Mouse (Mus musculus) stomach, postnatal 0 days (tissue): ENCODE measurements around the gene Gm21994. TPM values are rescaled to one million over a fixed set of nuclear protein-coding genes. Genes with fewer than 3 reads are reported as not detected.
"Not testable (repeated sequence)": the region's sequence is repeated elsewhere in the genome, so short reads cannot be mapped to it uniquely, and the experiment has no call there.

Experiments
- ATAC-seq: fragments of 200-750 bp; cut with Nextera tagmentation; 2 replicates; pipeline ENCODE4 v1.8.0; 2017; ENCODE audit not compliant: low FRiP score, low TSS enrichment
- DNase-seq: peaks from one replicate; pipeline ENCODE4 v3.0.0-alpha.2; 2016; ENCODE audit warnings: low spot score
- H3K27ac ChIP-seq: fragments of 300-500 bp; sonication (generic); replicated peaks from 2 replicates; pipeline ENCODE4 v1.5.1; 2014; ENCODE audit warnings: mild to moderate bottlenecking, control low read depth
- H3K27me3 ChIP-seq: fragments of 300-500 bp; sonication (generic); 2 replicates; pipeline ENCODE4 v1.6.1; 2014; ENCODE audit warnings: low read length; ENCODE audit not compliant: control insufficient read depth, insufficient read depth
- H3K36me3 ChIP-seq: fragments of 300-500 bp; sonication (generic); 2 replicates; pipeline ENCODE4 v1.6.1; 2014; ENCODE audit warnings: low read length, mixed read lengths; ENCODE audit not compliant: control insufficient read depth, insufficient read depth
- H3K4me1 ChIP-seq: fragments of 300-500 bp; sonication (generic); replicated peaks from 2 replicates; pipeline ENCODE4 v1.6.1; 2014; ENCODE audit warnings: antibody characterized with exemption; ENCODE audit not compliant: control insufficient read depth, insufficient read depth
- H3K4me2 ChIP-seq: fragments of 300-500 bp; sonication (generic); replicated peaks from 2 replicates; pipeline ENCODE4 v1.6.1; 2014; ENCODE audit warnings: low read depth, mild to moderate bottlenecking, control low read depth, moderate library complexity
- H3K4me3 ChIP-seq: fragments of 300-500 bp; sonication (generic); 2 replicates; pipeline ENCODE4 v1.5.1; 2014; ENCODE audit warnings: low read depth, low read length, control low read depth
- H3K9ac ChIP-seq: fragments of 300-500 bp; sonication (generic); 2 replicates; pipeline ENCODE4 v1.6.1; 2014; ENCODE audit warnings: mild to moderate bottlenecking, low read length, control low read depth, mixed read lengths
- H3K9me3 ChIP-seq: fragments of 300-500 bp; sonication (generic); 2 replicates; pipeline ENCODE4 v1.6.1; 2016; ENCODE audit warnings: low read length; ENCODE audit not compliant: control insufficient read depth
- CTCF ChIP-seq: IDR thresholded peaks from 2 replicates; pipeline ENCODE4 v1.5.1; 2016; ENCODE audit warnings: antibody characterized with exemption, low read depth, mild to moderate bottlenecking, moderate library complexity
- EP300 ChIP-seq: optimal IDR thresholded peaks from 2 replicates; pipeline ENCODE3; 2016; ENCODE audit warnings: antibody characterized with exemption
- WGBS: fragments of 180-500 bp; shearing (Covaris S2); extraction: QIAGEN DNeasy Blood & Tissue Kit; methylation state at CpG from one replicate; pipeline ENCODE4 v1.1.7; 2014; 5-methylcytosine and 5-hydroxymethylcytosine counted together
- polyA plus RNA-seq: library from polyadenylated mRNA; unstranded; fragments of >200 nt; fragmentation: Nextera tagmentation; extraction: Ambion mirVana; gene quantifications from 2 replicates; pipeline ENCODE4 v1.2.1, GENCODE M21; 2015

The Gm21994 gene
- 2.1 and 2.2 TPM in 2 replicates for polyA plus RNA-seq

GRCm38 (mm10) chr2:150255491-150255890 lies at the start of gene Gm21994:
TSS of gene Gm21994 (minus strand) at chr2:150255591.
- not testable (repeated sequence) for H3K9me3 ChIP-seq, H3K27ac ChIP-seq, H3K4me1 ChIP-seq, H3K9ac ChIP-seq, H3K36me3 ChIP-seq, DNase-seq, H3K27me3 ChIP-seq, H3K4me2 ChIP-seq, ATAC-seq, H3K4me3 ChIP-seq
- 53% methylated on average over 2 of the region's 2 CpGs for WGBS

- TF ChIP-seq EP300 (no peak), CTCF (no peak)
- Histone ChIP-seq H3K27ac (no peak overlapping the region), H3K36me3 (no peaks in the 10 kb centered on the region), H3K9ac (no peak overlapping the region), H3K4me3 (no peak overlapping the region), H3K4me1 (no peaks in the 10 kb centered on the region), H3K9me3 (no peaks in the 10 kb centered on the region), H3K4me2 (no peak overlapping the region), H3K27me3 (no peaks in the 10 kb centered on the region)
- no peak for DNase-seq
- ATAC-seq = no peak
- 43% methylated on average over 1 of the region's 1 CpGs for WGBS
Measured at GRCm38 (mm10) chr2:150299096-150299495, 43.7 kb upstream of the Gm21994 start.

GRCm38 (mm10) chr2:150293669-150294068 lies 38.3 kb upstream of the Gm21994 start:
- no peaks in the 10 kb centered on the region for H3K27me3 ChIP-seq
- H3K9ac ChIP-seq = no peak overlapping the region
- TF ChIP-seq EP300 (no peak), CTCF (no peak)
- no peak overlapping the region for H3K4me3 ChIP-seq
- WGBS = 73% methylated on average over 6 of the region's 6 CpGs
- H3K4me1 ChIP-seq = no peaks in the 10 kb centered on the region
- DNase-seq (no peak), ATAC-seq (no peak)
- no peak overlapping the region for H3K27ac ChIP-seq
- no peaks in the 10 kb centered on the region for H3K9me3 ChIP-seq
- no peaks in the 10 kb centered on the region for H3K36me3 ChIP-seq
- no peak overlapping the region for H3K4me2 ChIP-seq

GRCm38 (mm10) chr2:150257291-150257690 lies 1.9 kb upstream of the Gm21994 start, which contains the start of gene Gm14124:
TSS of gene Gm14124 (plus strand) at chr2:150257517.
- H3K27me3 ChIP-seq, H3K4me2 ChIP-seq, ATAC-seq, H3K9ac ChIP-seq, H3K4me1 ChIP-seq, H3K4me3 ChIP-seq, H3K9me3 ChIP-seq, DNase-seq, H3K27ac ChIP-seq, H3K36me3 ChIP-seq: not testable (repeated sequence)
- 83% methylated on average over 3 of the region's 4 CpGs for WGBS

- not testable (repeated sequence) for H3K36me3 ChIP-seq, H3K4me2 ChIP-seq, ATAC-seq, H3K4me1 ChIP-seq, H3K4me3 ChIP-seq, H3K27ac ChIP-seq, H3K9me3 ChIP-seq, DNase-seq, H3K9ac ChIP-seq, H3K27me3 ChIP-seq
- WGBS = 72% methylated on average over 2 of the region's 2 CpGs
Measured at GRCm38 (mm10) chr2:150256861-150257260, 1.5 kb upstream of the Gm21994 start.

- Histone ChIP-seq H3K4me3 (no peak overlapping the region), H3K27me3 (no peaks in the 10 kb centered on the region), H3K9me3 (no peaks in the 10 kb centered on the region), H3K4me1 (no peaks in the 10 kb centered on the region), H3K4me2 (no peak overlapping the region), H3K9ac (no peak overlapping the region), H3K36me3 (no peaks in the 10 kb centered on the region), H3K27ac (no peak overlapping the region)
- ATAC-seq (no peak), DNase-seq (no peak)
- TF ChIP-seq EP300 = no peak
- no peak for TF ChIP-seq CTCF
- 92% methylated on average over 2 of the region's 2 CpGs for WGBS
Measured at GRCm38 (mm10) chr2:150243211-150243610, 12.2 kb downstream of the Gm21994 start.

- not testable (repeated sequence) for H3K27ac ChIP-seq, H3K4me1 ChIP-seq, H3K4me3 ChIP-seq, H3K36me3 ChIP-seq, H3K27me3 ChIP-seq, H3K4me2 ChIP-seq, ATAC-seq, H3K9me3 ChIP-seq, DNase-seq, H3K9ac ChIP-seq
Measured at GRCm38 (mm10) chr2:150223263-150223662, 32.1 kb downstream of the Gm21994 start.

GRCm38 (mm10) chr2:150218363-150218725 lies 37.0 kb downstream of the Gm21994 start:
- not testable (repeated sequence) for H3K9ac ChIP-seq, ATAC-seq, H3K36me3 ChIP-seq, DNase-seq, H3K4me1 ChIP-seq, H3K27me3 ChIP-seq, H3K9me3 ChIP-seq
- WGBS = 4% methylated on average over 2 of the region's 4 CpGs
- Histone ChIP-seq H3K4me2 (peak overlapping the region; percentile 45), H3K4me3 (peak overlapping the region; percentile 33), H3K27ac (0 out of 2 replicates have a peak overlapping the region, but pooled peaks have one; percentile 18)

- H3K9me3 ChIP-seq, H3K36me3 ChIP-seq, H3K9ac ChIP-seq, H3K4me1 ChIP-seq, H3K27me3 ChIP-seq: not testable (repeated sequence)
- ATAC-seq = peak; percentile 100
- peak; percentile 56 for DNase-seq
- Histone ChIP-seq H3K4me3 (peak within 1 kb of the TSS; percentile 33), H3K4me2 (peak within 1 kb of the TSS; percentile 45), H3K27ac (0 out of 2 replicates have a peak within 1 kb of the TSS, but pooled peaks have one; percentile 18)
- 0% methylated on average over 15 of the region's 15 CpGs for WGBS
Measured at GRCm38 (mm10) chr2:150217600-150218362, 37.6 kb downstream of the Gm21994 start, which contains the start of gene Zfp937. TSS of gene Zfp937 (plus strand) at chr2:150218073.
